Mouse (Mus musculus): ENCODE measurements around the gene Cant1.

Gene Cant1

DNA sequence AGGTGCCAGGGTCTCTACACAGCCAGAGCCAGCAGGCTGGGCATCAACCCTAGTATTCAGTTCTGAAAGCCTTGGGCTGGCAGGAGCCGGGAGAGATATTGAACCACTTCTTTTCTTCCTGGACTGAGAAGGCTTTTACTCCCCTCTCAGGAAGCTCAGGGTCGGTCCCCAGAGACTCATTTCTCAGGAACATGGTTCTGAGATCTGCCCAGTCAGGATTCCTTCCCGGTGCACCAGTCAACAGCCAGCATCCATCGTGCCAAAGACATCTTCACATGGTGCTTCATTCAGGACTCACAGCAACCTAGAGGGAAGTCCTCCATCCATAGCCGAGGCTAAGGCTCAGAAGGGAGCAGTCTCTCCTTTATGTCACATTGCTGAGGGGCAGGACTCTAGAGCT lies 44.4 kb downstream of the Cant1 start:
- DNase-seq (ENCODE audit: low spot score in 2 of 2), result no peak

- no peak for DNase-seq (ENCODE audit: low spot score in 2 of 2)
Measured at GRCm38 (mm10) chr11:118372641-118373040, 46.2 kb downstream of the Cant1 start.

GRCm38 (mm10) chr11:118371876-118372275 lies 47.0 kb downstream of the Cant1 start:
- no peak for DNase-seq (ENCODE audit: low spot score in 2 of 2)

- DNase-seq (ENCODE audit: low spot score in 2 of 2), result no peak
Measured at GRCm38 (mm10) chr11:118369657-118370056, 49.2 kb downstream of the Cant1 start.

DNA sequence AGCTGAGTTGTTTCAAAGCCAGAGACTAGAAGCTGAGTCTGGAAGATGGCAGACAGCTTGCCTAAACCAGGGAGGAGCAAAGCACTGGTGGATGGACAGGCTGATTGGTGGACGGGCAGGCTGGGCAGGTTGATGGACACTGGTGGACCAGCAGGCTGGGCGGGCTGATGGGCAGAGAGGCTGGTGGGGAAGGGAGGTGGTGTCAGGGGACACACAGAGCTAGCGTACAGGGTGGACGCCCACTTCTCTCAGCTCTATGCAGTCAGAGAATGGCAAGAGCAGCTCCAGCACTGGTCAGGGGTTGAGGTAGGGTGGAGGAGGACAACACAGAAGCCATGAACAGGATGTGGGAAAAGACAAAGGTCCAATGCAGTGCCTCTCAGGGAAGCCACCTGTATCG lies 49.6 kb downstream of the Cant1 start:
- no peak for DNase-seq (ENCODE audit: low spot score in 2 of 2)

DNA sequence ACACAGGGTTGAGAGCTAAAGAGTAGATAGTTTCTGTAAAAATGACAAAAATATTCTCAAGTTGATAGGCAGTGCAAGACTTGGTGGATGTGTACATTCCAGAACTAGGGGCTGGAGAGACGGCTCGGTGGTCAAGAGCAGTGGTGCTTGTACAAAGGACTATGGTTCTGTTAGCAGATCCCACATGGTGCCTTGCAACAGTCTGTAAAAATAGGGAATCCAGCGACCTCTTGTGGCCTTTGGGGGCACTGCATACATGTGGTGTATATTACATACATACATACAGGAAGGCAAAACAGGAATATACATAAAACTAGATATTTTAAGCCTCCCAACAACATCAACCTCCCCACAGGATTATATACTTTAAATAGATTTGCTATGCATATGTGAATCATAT lies 50.6 kb downstream of the Cant1 start:
- DNase-seq (ENCODE audit: low spot score in 2 of 2), result peak in 1 of 2 experiments; percentile 50

- no peak for DNase-seq (ENCODE audit: low spot score in 2 of 2)
Measured at GRCm38 (mm10) chr11:118366559-118366958, 52.3 kb downstream of the Cant1 start.

- no peak for DNase-seq (ENCODE audit: low spot score in 2 of 2)
Measured at GRCm38 (mm10) chr11:118366108-118366507, 52.8 kb downstream of the Cant1 start.

DNA sequence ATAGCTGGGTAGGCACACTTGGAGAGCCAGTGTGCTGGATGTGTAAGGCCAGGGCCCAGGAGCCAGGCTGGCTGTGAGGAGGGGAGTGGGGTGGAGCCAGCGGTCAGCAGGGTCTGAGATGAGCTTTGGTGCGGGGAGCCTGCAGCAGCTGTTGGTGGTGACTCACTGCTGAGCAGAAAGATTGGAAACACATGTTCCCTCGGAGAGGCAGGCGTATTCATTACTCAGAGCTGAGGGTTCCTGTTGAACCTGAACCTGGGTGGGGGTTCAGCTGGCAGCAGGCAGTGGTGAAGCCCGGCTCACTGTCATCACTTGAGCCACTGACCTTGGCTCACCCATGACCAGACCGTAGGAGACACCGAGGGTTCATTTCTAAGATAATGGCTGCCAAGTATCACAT lies 53.7 kb downstream of the Cant1 start:
- DNase-seq (ENCODE audit: low spot score in 2 of 2), result no peak

DNA sequence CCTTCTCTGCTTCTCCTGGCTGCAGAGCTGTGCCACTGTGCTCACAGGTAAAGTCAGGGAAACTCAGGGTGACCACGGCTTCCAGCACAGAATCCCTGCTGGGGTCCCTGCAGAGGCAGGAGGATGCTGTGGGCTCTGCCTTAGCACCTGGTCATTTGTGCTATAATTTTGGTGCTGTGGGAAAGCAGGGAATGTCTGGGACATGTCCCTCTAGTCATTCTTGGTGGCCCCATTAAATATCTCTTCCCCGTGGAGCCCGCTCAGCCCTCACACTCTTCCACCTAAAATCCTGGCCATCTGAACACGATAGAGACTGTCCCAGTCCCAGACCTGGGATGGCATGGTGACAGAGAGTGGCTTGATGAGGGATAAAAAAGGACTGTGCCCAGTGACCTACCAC lies 54.9 kb downstream of the Cant1 start:
- no peak for DNase-seq (ENCODE audit: low spot score in 2 of 2)

DNA sequence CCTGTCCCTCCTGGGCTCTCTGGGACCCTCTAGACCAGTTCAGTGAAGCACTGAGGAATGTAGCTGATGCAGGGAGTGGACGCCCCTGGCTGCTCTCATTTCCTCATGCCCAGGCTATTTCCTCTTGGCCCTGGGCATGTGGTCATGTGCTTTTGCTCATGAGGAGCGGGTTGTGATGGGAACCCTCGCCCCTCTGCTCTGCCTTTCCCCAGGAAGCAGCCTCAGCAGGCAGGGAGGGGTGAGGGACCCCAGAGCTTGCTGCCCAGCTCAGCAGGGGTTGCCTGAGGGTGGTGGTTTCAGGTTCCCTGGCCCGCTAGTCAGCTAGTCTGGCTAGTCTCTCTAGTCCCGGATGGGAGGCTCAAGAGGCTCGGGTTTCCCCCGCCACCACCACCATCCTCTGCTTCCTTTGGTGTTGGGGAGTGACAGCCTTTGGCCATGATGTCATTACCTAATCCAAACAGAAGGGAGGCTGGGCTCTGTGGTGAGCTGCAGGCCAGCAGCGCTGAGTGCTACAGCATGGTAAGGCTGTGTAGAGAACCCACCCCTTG lies 55.8 kb downstream of the Cant1 start:
- DNase-seq (ENCODE audit: low spot score in 2 of 2), result no peak

DNA sequence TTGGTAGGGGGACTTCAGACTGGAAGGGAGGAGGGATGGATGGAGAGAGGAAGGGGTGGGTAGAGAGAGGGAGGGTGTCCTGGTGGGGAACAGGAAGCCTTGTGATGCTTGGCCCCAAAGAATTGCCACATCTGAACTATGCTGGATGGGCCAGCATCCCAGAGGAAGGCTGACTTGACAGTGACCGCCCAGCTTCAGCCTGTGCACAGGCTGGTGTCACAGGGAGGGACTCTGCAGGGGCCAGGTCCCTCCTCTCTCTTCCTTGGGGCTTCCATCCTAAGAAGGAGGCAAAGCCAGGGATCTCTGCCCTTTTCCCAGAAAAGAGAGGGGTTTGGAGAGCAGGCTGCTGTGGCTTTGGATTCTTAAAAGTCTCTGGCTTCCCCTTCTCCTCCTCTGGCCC lies 56.4 kb downstream of the Cant1 start:
- no peak for DNase-seq (ENCODE audit: low spot score in 2 of 2)

DNA sequence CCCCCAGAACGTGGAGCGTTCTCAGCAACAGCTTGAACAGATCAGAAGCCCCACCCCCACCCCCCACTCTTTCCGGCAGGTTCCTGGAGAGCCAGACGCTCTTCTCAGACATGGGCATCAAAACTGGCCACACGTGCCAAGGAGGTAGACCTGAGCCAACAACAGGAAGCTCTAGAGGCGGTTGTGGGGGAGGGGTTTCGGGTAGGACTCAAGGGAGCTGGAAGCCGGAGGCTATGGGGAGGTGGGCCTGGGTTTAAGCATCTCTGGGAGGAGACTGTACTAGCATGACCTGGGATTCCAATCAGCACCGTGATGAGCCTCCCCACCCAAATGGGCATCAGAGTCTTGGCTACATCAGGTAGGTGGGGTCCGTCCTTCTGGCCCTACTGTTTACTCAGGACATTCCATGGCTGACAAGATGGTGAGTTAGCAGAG lies 58.0 kb downstream of the Cant1 start:
- DNase-seq (ENCODE audit: low spot score in 2 of 2), result no peak

GRCm38 (mm10) chr11:118360491-118360890 lies 58.4 kb downstream of the Cant1 start:
- no peak for DNase-seq (ENCODE audit: low spot score in 2 of 2)

All from spleen, postnatal 10 days (tissue).